Mouse (Mus musculus) spleen, postnatal 4 days (tissue): ENCODE measurements around the gene Stra8.

Experiments used
- DNase-seq, 2 experiments: peaks; one replicate each; pipeline ENCODE4 v3.0.0; 2022; ENCODE audit warnings: low spot score in 2 of 2

Gene Stra8

GRCm38 (mm10) chr6:34903441-34903840, 16.5 kb upstream of the Stra8 start:
- DNase-seq: no peak

- no peak for DNase-seq
Observed at GRCm38 (mm10) chr6:34903851-34904250, 16.1 kb upstream of the Stra8 start.

GRCm38 (mm10) chr6:34904361-34904760, 15.6 kb upstream of the Stra8 start:
- DNase-seq: no peak

- DNase-seq: no peak
Observed at GRCm38 (mm10) chr6:34906125-34906524, 13.8 kb upstream of the Stra8 start.

- no peak for DNase-seq
Observed at GRCm38 (mm10) chr6:34906661-34907060, 13.3 kb upstream of the Stra8 start.

- peak in 1 of 2 experiments; percentile 66 for DNase-seq
Observed at GRCm38 (mm10) chr6:34907121-34907614, 12.8 kb upstream of the Stra8 start.

- DNase-seq: peak in 1 of 2 experiments; percentile 31
Observed at GRCm38 (mm10) chr6:34907696-34908260, 12.2 kb upstream of the Stra8 start.

- DNase-seq: no peak
Observed at GRCm38 (mm10) chr6:34909631-34910345, 10.2 kb upstream of the Stra8 start.

- DNase-seq: peak; percentile 97 to 100
Observed at GRCm38 (mm10) chr6:34910371-34911219, 9.4 kb upstream of the Stra8 start, which contains the start of gene Wdr91. TSS of gene Wdr91 (minus strand) at chr6:34910876.

- DNase-seq: no peak
Observed at GRCm38 (mm10) chr6:34913341-34914040, 6.5 kb upstream of the Stra8 start.

- DNase-seq: no peak
Observed at GRCm38 (mm10) chr6:34914462-34914861, 5.5 kb upstream of the Stra8 start.

GRCm38 (mm10) chr6:34919146-34919545, 817 bp upstream of the Stra8 start:
- no peak for DNase-seq

- DNase-seq: no peak
Observed at GRCm38 (mm10) chr6:34920631-34921030, 668 bp downstream of the Stra8 start.

- peak in 1 of 2 experiments; percentile 58 for DNase-seq
Observed at GRCm38 (mm10) chr6:34921941-34922340, 2.0 kb downstream of the Stra8 start.

- DNase-seq: peak; percentile 63 to 87
Observed at GRCm38 (mm10) chr6:34927156-34927555, 7.2 kb downstream of the Stra8 start.

- no peak for DNase-seq
Observed at GRCm38 (mm10) chr6:34927594-34927993, 7.6 kb downstream of the Stra8 start.

- DNase-seq: no peak
Observed at GRCm38 (mm10) chr6:34932633-34933032, 12.7 kb downstream of the Stra8 start.

- no peak for DNase-seq
Observed at GRCm38 (mm10) chr6:34936743-34937142, 16.8 kb downstream of the Stra8 start.

- DNase-seq: no peak
Observed at GRCm38 (mm10) chr6:34938280-34938928, 18.4 kb downstream of the Stra8 start.

GRCm38 (mm10) chr6:34938929-34939325, 19.0 kb downstream of the Stra8 start:
- DNase-seq: no peak

- no peak for DNase-seq
Observed at GRCm38 (mm10) chr6:34939451-34939850, 19.5 kb downstream of the Stra8 start.
